Mouse (Mus musculus) E14TG2a.4 (cell line): ENCODE data around the gene Olfr1423.

ENCODE experiments used
- CTCF ChIP-seq: conservative IDR thresholded peaks from 2 replicates; pipeline ENCODE4 v1.5.1; 2014; ENCODE audit warnings: low read length
- NANOG ChIP-seq: IDR thresholded peaks from 2 replicates; pipeline ENCODE4 v1.6.1; 2014; ENCODE audit warnings: borderline replicate concordance, low read length, mixed read lengths

DNA sequence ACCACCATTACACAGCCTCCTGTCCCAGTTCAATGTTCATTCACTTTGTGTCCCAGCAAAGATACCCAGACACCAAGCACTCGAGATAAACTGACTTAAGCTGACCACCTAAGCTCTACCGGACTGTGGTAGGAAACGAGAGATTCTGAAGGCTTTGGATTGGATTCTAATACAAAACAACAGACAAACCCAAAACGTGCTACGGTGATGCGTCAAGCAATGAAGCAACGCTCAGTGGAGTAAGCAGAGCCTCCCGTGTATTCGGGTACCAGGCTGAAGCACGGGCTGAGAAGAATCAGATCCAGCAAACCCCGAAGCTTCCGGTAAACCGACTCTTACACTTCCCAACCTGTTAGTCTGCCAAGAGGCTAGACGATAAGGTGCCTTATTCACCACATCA, 38.3 kb downstream of the Olfr1423 start:
- TF ChIP-seq CTCF: no peak
- TF ChIP-seq NANOG: no peak
